Mouse (Mus musculus) kidney, adult 2 months (tissue): Measurements from ENCODE around the gene Cox4i2.

Experiments
- CTCF ChIP-seq: fragments of 200-500 bp; conservative IDR thresholded peaks from 2 replicates; pipeline ENCODE4 v1.5.1; 2011; ENCODE audit warnings: low read depth, mild to moderate bottlenecking, control low read depth, low read length, moderate library complexity, mixed read lengths; ENCODE audit not compliant: insufficient read depth, insufficient read length
- POLR2A ChIP-seq: fragments of 200-500 bp; IDR thresholded peaks from one replicate; pipeline ENCODE4 v1.6.1; 2011; ENCODE audit warnings: low read depth, low read length, control low read depth

DNA sequence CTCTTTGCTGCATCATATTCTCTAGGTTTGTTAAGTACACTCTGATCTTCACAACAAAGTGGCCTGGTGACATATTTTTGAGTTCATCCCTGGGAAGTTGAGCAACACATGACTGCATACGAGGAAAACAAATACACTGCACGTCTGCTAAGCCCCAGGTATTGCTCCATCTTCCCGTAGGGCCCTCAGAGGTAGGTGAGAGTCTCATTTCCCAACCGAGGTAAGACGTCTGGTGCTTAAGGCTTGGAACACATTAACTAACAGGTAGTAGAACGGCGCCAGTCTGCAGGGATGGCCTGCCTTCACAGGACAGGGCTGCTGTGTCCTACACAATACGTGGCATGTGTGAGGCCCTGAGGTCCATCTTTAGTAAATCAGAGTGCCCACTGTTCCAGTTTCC lies 30.7 kb downstream of the Cox4i2 start:
- TF ChIP-seq POLR2A (no peak), CTCF (no peak)
